Mouse (Mus musculus) retina, postnatal 1 day (tissue): ENCODE measurements at regions not wholly inside any gene's neighbourhood (a gene's known extent, or its start where the extent isn't known, plus 50 kb on each side); places are given as distances from the start of the nearest gene placed in this dataset.

ENCODE experiments used
- DNase-seq: peaks from one replicate; pipeline ENCODE4 v3.0.0-alpha.2; 2012

GRCm38 (mm10) chr13:78580863-78581595 lies 381.5 kb upstream of the Nr2f1 start:
- DNase-seq = peak; percentile 78

GRCm38 (mm10) chr13:78577497-78577896 lies 377.9 kb upstream of the Nr2f1 start:
- DNase-seq = no peak

- peak; percentile 42 for DNase-seq
Observed at GRCm38 (mm10) chr13:78576300-78577296, 377.0 kb upstream of the Nr2f1 start.

GRCm38 (mm10) chr13:78571093-78571492 lies 371.5 kb upstream of the Nr2f1 start:
- no peak for DNase-seq

- DNase-seq = peak; percentile 46
Observed at GRCm38 (mm10) chr13:78524446-78524937, 324.9 kb upstream of the Nr2f1 start.

- DNase-seq = no peak
Observed at GRCm38 (mm10) chr13:78520771-78521170, 321.2 kb upstream of the Nr2f1 start.

GRCm38 (mm10) chr13:78520186-78520585 lies 320.6 kb upstream of the Nr2f1 start:
- no peak for DNase-seq

- no peak for DNase-seq
Observed at GRCm38 (mm10) chr13:78500551-78500950, 301.0 kb upstream of the Nr2f1 start.

GRCm38 (mm10) chr13:78483760-78484357 lies 284.3 kb upstream of the Nr2f1 start:
- DNase-seq = no peak

GRCm38 (mm10) chr13:78482929-78483759 lies 283.6 kb upstream of the Nr2f1 start:
- DNase-seq = no peak

GRCm38 (mm10) chr13:78451333-78452070 lies 251.9 kb upstream of the Nr2f1 start:
- peak; percentile 39 for DNase-seq

GRCm38 (mm10) chr13:78446726-78447031 lies 247.1 kb upstream of the Nr2f1 start:
- DNase-seq = no peak

GRCm38 (mm10) chr13:78445891-78446725 lies 246.6 kb upstream of the Nr2f1 start:
- peak; percentile 90 for DNase-seq

- DNase-seq = peak; percentile 62
Observed at GRCm38 (mm10) chr13:78444691-78445349, 245.3 kb upstream of the Nr2f1 start.

GRCm38 (mm10) chr13:78428469-78428868 lies 228.9 kb upstream of the Nr2f1 start:
- no peak for DNase-seq

GRCm38 (mm10) chr13:78428084-78428445 lies 228.5 kb upstream of the Nr2f1 start:
- no peak for DNase-seq

GRCm38 (mm10) chr13:78427141-78428083 lies 227.9 kb upstream of the Nr2f1 start:
- DNase-seq = peak; percentile 84

GRCm38 (mm10) chr13:78426306-78426921 lies 226.9 kb upstream of the Nr2f1 start:
- DNase-seq = peak; percentile 39

GRCm38 (mm10) chr13:78405071-78405470 lies 205.5 kb upstream of the Nr2f1 start:
- no peak for DNase-seq
